Mouse (Mus musculus): ENCODE results near the gene Il17d. TPM values are rescaled to one million over a fixed set of nuclear protein-coding genes. Genes with fewer than 3 reads are reported as not detected.
A peak's percentile ranks its signal among the peaks of the same experiment; 100 is the strongest.

Gene Il17d
- polyA plus RNA-seq, 1 experiment: 4.3 TPM

- H3K36me3 ChIP-seq (ENCODE audit: control insufficient read depth, insufficient read depth, low read length): no peaks in the 10 kb centered on the region
- H3K27ac ChIP-seq (ENCODE audit: control insufficient read depth, insufficient read depth, low read length): no peak overlapping the region
- no peak overlapping the region for H3K4me3 ChIP-seq (ENCODE audit: control insufficient read depth, insufficient read depth, low read length)
- no peak for TF ChIP-seq POLR2A (IDR thresholded peaks at IDR 0.05; ENCODE audit: control insufficient read depth, extremely low read depth, insufficient read depth, low read length, poor library complexity)
- TF ChIP-seq CTCF (IDR thresholded peaks at IDR 0.05; ENCODE audit: borderline replicate concordance, control insufficient read depth, extremely low read depth, insufficient read depth, low read length, poor library complexity): no peak
- no peak for DNase-seq
- no peaks in the 10 kb centered on the region for H3K4me1 ChIP-seq (replicated peaks; ENCODE audit: control insufficient read depth, insufficient read depth, low read length)
- no peaks in the 10 kb centered on the region for H3K27me3 ChIP-seq (ENCODE audit: control insufficient read depth, insufficient read depth, low read length)
- WGBS: 93% methylated on average over 6 of the region's 6 CpGs
These were observed 15.0 kb upstream of the Il17d start for GRCm38 (mm10) chr14:57509554-57509953.

- TF ChIP-seq CTCF (IDR thresholded peaks at IDR 0.05; ENCODE audit: borderline replicate concordance, control insufficient read depth, extremely low read depth, insufficient read depth, low read length, poor library complexity) (no peak), POLR2A (IDR thresholded peaks at IDR 0.05; ENCODE audit: control insufficient read depth, extremely low read depth, insufficient read depth, low read length, poor library complexity) (no peak)
- Histone ChIP-seq H3K27ac (ENCODE audit: control insufficient read depth, insufficient read depth, low read length) (no peak overlapping the region), H3K36me3 (ENCODE audit: control insufficient read depth, insufficient read depth, low read length) (no peaks in the 10 kb centered on the region), H3K27me3 (ENCODE audit: control insufficient read depth, insufficient read depth, low read length) (no peaks in the 10 kb centered on the region), H3K4me1 (replicated peaks; ENCODE audit: control insufficient read depth, insufficient read depth, low read length) (no peaks in the 10 kb centered on the region), H3K4me3 (ENCODE audit: control insufficient read depth, insufficient read depth, low read length) (no peak overlapping the region)
- no peak for DNase-seq
- 94% methylated on average over 6 of the region's 6 CpGs for WGBS
These were observed 9.3 kb upstream of the Il17d start for GRCm38 (mm10) chr14:57515156-57515762.

- Histone ChIP-seq H3K27me3 (ENCODE audit: control insufficient read depth, insufficient read depth, low read length) (no peaks in the 10 kb centered on the region), H3K36me3 (ENCODE audit: control insufficient read depth, insufficient read depth, low read length) (no peaks in the 10 kb centered on the region), H3K4me1 (replicated peaks; ENCODE audit: control insufficient read depth, insufficient read depth, low read length) (no peaks in the 10 kb centered on the region), H3K27ac (ENCODE audit: control insufficient read depth, insufficient read depth, low read length) (no peak overlapping the region), H3K4me3 (ENCODE audit: control insufficient read depth, insufficient read depth, low read length) (no peak overlapping the region)
- 93% methylated on average over 7 of the region's 7 CpGs for WGBS
- DNase-seq: no peak
- TF ChIP-seq CTCF (IDR thresholded peaks at IDR 0.05; ENCODE audit: borderline replicate concordance, control insufficient read depth, extremely low read depth, insufficient read depth, low read length, poor library complexity) (no peak), POLR2A (IDR thresholded peaks at IDR 0.05; ENCODE audit: control insufficient read depth, extremely low read depth, insufficient read depth, low read length, poor library complexity) (no peak)
These were observed 7.6 kb upstream of the Il17d start for GRCm38 (mm10) chr14:57517001-57517400.

GRCm38 (mm10) chr14:57523762-57524161, 815 bp upstream of the Il17d start:
- DNase-seq: no peak
- H3K4me1 ChIP-seq (replicated peaks; ENCODE audit: control insufficient read depth, insufficient read depth, low read length): peaks cover 2% of the 10 kb centered on the region; the same call in 1 of the 2 replicates
- no peak overlapping the region for H3K4me3 ChIP-seq (ENCODE audit: control insufficient read depth, insufficient read depth, low read length)
- no peak overlapping the region for H3K27ac ChIP-seq (ENCODE audit: control insufficient read depth, insufficient read depth, low read length)
- no peaks in the 10 kb centered on the region for H3K36me3 ChIP-seq (ENCODE audit: control insufficient read depth, insufficient read depth, low read length)
- no peak for TF ChIP-seq CTCF (IDR thresholded peaks at IDR 0.05; ENCODE audit: borderline replicate concordance, control insufficient read depth, extremely low read depth, insufficient read depth, low read length, poor library complexity)
- TF ChIP-seq POLR2A (IDR thresholded peaks at IDR 0.05; ENCODE audit: control insufficient read depth, extremely low read depth, insufficient read depth, low read length, poor library complexity): no peak
- peaks cover 11% of the 10 kb centered on the region for H3K27me3 ChIP-seq (ENCODE audit: control insufficient read depth, insufficient read depth, low read length)
- 86% methylated on average over 9 of the region's 9 CpGs for WGBS

GRCm38 (mm10) chr14:57525388-57526049, 942 bp downstream of the Il17d start:
- H3K4me3 ChIP-seq (ENCODE audit: control insufficient read depth, insufficient read depth, low read length): peak overlapping the region; percentile 53
- peak; percentile 44 for DNase-seq
- WGBS: 2% methylated on average over 60 of the region's 60 CpGs
- no peak overlapping the region for H3K27ac ChIP-seq (ENCODE audit: control insufficient read depth, insufficient read depth, low read length)
- H3K27me3 ChIP-seq (ENCODE audit: control insufficient read depth, insufficient read depth, low read length): peaks cover 11% of the 10 kb centered on the region
- H3K4me1 ChIP-seq (replicated peaks; ENCODE audit: control insufficient read depth, insufficient read depth, low read length): peaks cover 2% of the 10 kb centered on the region; the same call in 1 of the 2 replicates
- H3K36me3 ChIP-seq (ENCODE audit: control insufficient read depth, insufficient read depth, low read length): no peaks in the 10 kb centered on the region
- TF ChIP-seq POLR2A (IDR thresholded peaks at IDR 0.05; ENCODE audit: control insufficient read depth, extremely low read depth, insufficient read depth, low read length, poor library complexity): no peak
- TF ChIP-seq CTCF (IDR thresholded peaks at IDR 0.05; ENCODE audit: borderline replicate concordance, control insufficient read depth, extremely low read depth, insufficient read depth, low read length, poor library complexity): no peak

GRCm38 (mm10) chr14:57526050-57526623, 1.6 kb downstream of the Il17d start:
- no peak for DNase-seq
- Histone ChIP-seq H3K27ac (ENCODE audit: control insufficient read depth, insufficient read depth, low read length) (no peak overlapping the region), H3K4me3 (ENCODE audit: control insufficient read depth, insufficient read depth, low read length) (no peak overlapping the region; the same call in 1 of the 2 replicates), H3K4me1 (replicated peaks; ENCODE audit: control insufficient read depth, insufficient read depth, low read length) (peaks cover 2% of the 10 kb centered on the region; the same call in 1 of the 2 replicates), H3K27me3 (ENCODE audit: control insufficient read depth, insufficient read depth, low read length) (peaks cover 11% of the 10 kb centered on the region), H3K36me3 (ENCODE audit: control insufficient read depth, insufficient read depth, low read length) (no peaks in the 10 kb centered on the region)
- WGBS: 60% methylated on average over 10 of the region's 10 CpGs
- TF ChIP-seq POLR2A (IDR thresholded peaks at IDR 0.05; ENCODE audit: control insufficient read depth, extremely low read depth, insufficient read depth, low read length, poor library complexity) (no peak), CTCF (IDR thresholded peaks at IDR 0.05; ENCODE audit: borderline replicate concordance, control insufficient read depth, extremely low read depth, insufficient read depth, low read length, poor library complexity) (no peak)
